Mouse (Mus musculus): ENCODE measurements around the gene Olfr631. TPM values are rescaled to one million over a fixed set of nuclear protein-coding genes. Genes with fewer than 3 reads are reported as not detected.

The Olfr631 gene
- not detected in 2 replicates for polyA plus RNA-seq (2014; fragmentation: Nextera tagmentation; extraction: Ambion mirVana)

- Histone ChIP-seq H3K9me3 (ENCODE audit: control insufficient read depth, low read length) (no peaks in the 10 kb centered on the region), H3K36me3 (ENCODE audit: control insufficient read depth, insufficient read depth, low read length) (no peaks in the 10 kb centered on the region), H3K27me3 (ENCODE audit: control insufficient read depth, insufficient read depth, low read length) (no peaks in the 10 kb centered on the region), H3K9ac (ENCODE audit: low read length) (no peak within 1 kb of the TSS), H3K4me2 (ENCODE audit: low read length) (no peak within 1 kb of the TSS), H3K27ac (replicated peaks in 1 of 2; ENCODE audit: control insufficient read depth in 1 of 2, insufficient read depth in 1 of 2, low read depth in 2 of 2, low read length in 2 of 2) (no peak within 1 kb of the TSS), H3K4me1 (ENCODE audit: control insufficient read depth in 2 of 2, insufficient read depth in 2 of 2, low read length in 2 of 2) (no peaks in the 10 kb centered on the region), H3K4me3 (ENCODE audit: control insufficient read depth in 1 of 2, insufficient read depth in 1 of 2, low read depth in 1 of 2, low read length in 2 of 2) (no peak within 1 kb of the TSS)
- ATAC-seq (ENCODE audit: insufficient number of reproducible peaks, insufficient read depth, low FRiP score, low read depth), result no peak
Observed at GRCm38 (mm10) chr7:103928525-103928924, at the start of gene Olfr631. Gene Olfr631, plus strand, starts transcription at chr7:103928825.

- no peak within 1 kb of the TSS for H3K27ac ChIP-seq (replicated peaks in 1 of 2; ENCODE audit: control insufficient read depth in 1 of 2, insufficient read depth in 1 of 2, low read depth in 2 of 2, low read length in 2 of 2)
- H3K4me2 ChIP-seq (ENCODE audit: low read length), result no peak within 1 kb of the TSS
- H3K36me3 ChIP-seq (ENCODE audit: control insufficient read depth, insufficient read depth, low read length), result no peaks in the 10 kb centered on the region
- 0 out of 2 replicates have a peak, but pooled peaks cover 4% of the 10 kb centered on the region for H3K9me3 ChIP-seq (ENCODE audit: control insufficient read depth, low read length)
- ATAC-seq (ENCODE audit: insufficient number of reproducible peaks, insufficient read depth, low FRiP score, low read depth), result no peak
- no peaks in the 10 kb centered on the region for H3K4me1 ChIP-seq (ENCODE audit: control insufficient read depth in 2 of 2, insufficient read depth in 2 of 2, low read length in 2 of 2)
- H3K9ac ChIP-seq (ENCODE audit: low read length), result no peak within 1 kb of the TSS
- H3K27me3 ChIP-seq (ENCODE audit: control insufficient read depth, insufficient read depth, low read length), result no peaks in the 10 kb centered on the region
- no peak within 1 kb of the TSS for H3K4me3 ChIP-seq (ENCODE audit: control insufficient read depth in 1 of 2, insufficient read depth in 1 of 2, low read depth in 1 of 2, low read length in 2 of 2)
Observed at GRCm38 (mm10) chr7:103886152-103886551, 42.5 kb upstream of the Olfr631 start, which contains the start of gene Olfr66. Gene Olfr66, minus strand, starts transcription at chr7:103886252.

- Histone ChIP-seq H3K4me2 (ENCODE audit: low read length) (no peak within 1 kb of the TSS), H3K9ac (ENCODE audit: low read length) (no peak within 1 kb of the TSS), H3K4me3 (ENCODE audit: control insufficient read depth in 1 of 2, insufficient read depth in 1 of 2, low read depth in 1 of 2, low read length in 2 of 2) (no peak within 1 kb of the TSS), H3K27ac (replicated peaks in 1 of 2; ENCODE audit: control insufficient read depth in 1 of 2, insufficient read depth in 1 of 2, low read depth in 2 of 2, low read length in 2 of 2) (no peak within 1 kb of the TSS), H3K4me1 (ENCODE audit: control insufficient read depth in 2 of 2, insufficient read depth in 2 of 2, low read length in 2 of 2) (no peaks in the 10 kb centered on the region), H3K27me3 (ENCODE audit: control insufficient read depth, insufficient read depth, low read length) (no peaks in the 10 kb centered on the region), H3K36me3 (ENCODE audit: control insufficient read depth, insufficient read depth, low read length) (no peaks in the 10 kb centered on the region), H3K9me3 (ENCODE audit: control insufficient read depth, low read length) (no peaks in the 10 kb centered on the region)
- WGBS, result 54% methylated on average over 1 of the region's 1 CpGs
- ATAC-seq (ENCODE audit: insufficient number of reproducible peaks, insufficient read depth, low FRiP score, low read depth), result no peak
Observed at GRCm38 (mm10) chr7:103894385-103894784, 34.2 kb upstream of the Olfr631 start, which contains the start of gene Olfr64. Gene Olfr64, minus strand, starts transcription at chr7:103894485.

GRCm38 (mm10) chr7:103903187-103903586 is 25.4 kb upstream of the Olfr631 start, which contains the start of gene Olfr65:
Gene Olfr65, plus strand, starts transcription at chr7:103903487.
- Histone ChIP-seq H3K9me3 (ENCODE audit: control insufficient read depth, low read length) (no peaks in the 10 kb centered on the region), H3K4me1 (ENCODE audit: control insufficient read depth in 2 of 2, insufficient read depth in 2 of 2, low read length in 2 of 2) (no peaks in the 10 kb centered on the region), H3K36me3 (ENCODE audit: control insufficient read depth, insufficient read depth, low read length) (no peaks in the 10 kb centered on the region), H3K4me3 (ENCODE audit: control insufficient read depth in 1 of 2, insufficient read depth in 1 of 2, low read depth in 1 of 2, low read length in 2 of 2) (no peak within 1 kb of the TSS), H3K27ac (replicated peaks in 1 of 2; ENCODE audit: control insufficient read depth in 1 of 2, insufficient read depth in 1 of 2, low read depth in 2 of 2, low read length in 2 of 2) (no peak within 1 kb of the TSS), H3K4me2 (ENCODE audit: low read length) (no peak within 1 kb of the TSS), H3K9ac (ENCODE audit: low read length) (no peak within 1 kb of the TSS), H3K27me3 (ENCODE audit: control insufficient read depth, insufficient read depth, low read length) (no peaks in the 10 kb centered on the region)
- no peak for ATAC-seq (ENCODE audit: insufficient number of reproducible peaks, insufficient read depth, low FRiP score, low read depth)
- 54% methylated on average over 2 of the region's 2 CpGs for WGBS

- ATAC-seq (ENCODE audit: insufficient number of reproducible peaks, insufficient read depth, low FRiP score, low read depth), result peak; percentile 73
- Histone ChIP-seq H3K9ac (ENCODE audit: low read length) (no peak overlapping the region), H3K9me3 (ENCODE audit: control insufficient read depth, low read length) (no peaks in the 10 kb centered on the region), H3K27ac (replicated peaks in 1 of 2; ENCODE audit: control insufficient read depth in 1 of 2, insufficient read depth in 1 of 2, low read depth in 2 of 2, low read length in 2 of 2) (no peak overlapping the region), H3K4me2 (ENCODE audit: low read length) (no peak overlapping the region), H3K4me3 (ENCODE audit: control insufficient read depth in 1 of 2, insufficient read depth in 1 of 2, low read depth in 1 of 2, low read length in 2 of 2) (no peak overlapping the region), H3K27me3 (ENCODE audit: control insufficient read depth, insufficient read depth, low read length) (no peaks in the 10 kb centered on the region), H3K4me1 (ENCODE audit: control insufficient read depth in 2 of 2, insufficient read depth in 2 of 2, low read length in 2 of 2) (no peaks in the 10 kb centered on the region), H3K36me3 (ENCODE audit: control insufficient read depth, insufficient read depth, low read length) (no peaks in the 10 kb centered on the region)
- 2% methylated on average over 3 of the region's 3 CpGs for WGBS
Observed at GRCm38 (mm10) chr7:103910047-103910446, 18.6 kb upstream of the Olfr631 start.

GRCm38 (mm10) chr7:103912969-103913511 is 15.6 kb upstream of the Olfr631 start:
- ATAC-seq (ENCODE audit: insufficient number of reproducible peaks, insufficient read depth, low FRiP score, low read depth), result no peak
- H3K9me3 ChIP-seq (ENCODE audit: control insufficient read depth, low read length), result no peaks in the 10 kb centered on the region
- H3K27me3 ChIP-seq (ENCODE audit: control insufficient read depth, insufficient read depth, low read length), result no peaks in the 10 kb centered on the region
- H3K4me2 ChIP-seq (ENCODE audit: low read length), result no peak overlapping the region
- H3K9ac ChIP-seq (ENCODE audit: low read length), result no peak overlapping the region
- H3K36me3 ChIP-seq (ENCODE audit: control insufficient read depth, insufficient read depth, low read length), result no peaks in the 10 kb centered on the region
- H3K27ac ChIP-seq (replicated peaks in 1 of 2; ENCODE audit: control insufficient read depth in 1 of 2, insufficient read depth in 1 of 2, low read depth in 2 of 2, low read length in 2 of 2), result no peak overlapping the region
- no peak overlapping the region for H3K4me3 ChIP-seq (ENCODE audit: control insufficient read depth in 1 of 2, insufficient read depth in 1 of 2, low read depth in 1 of 2, low read length in 2 of 2)
- WGBS, result 52% methylated on average over 8 of the region's 8 CpGs
- no peaks in the 10 kb centered on the region for H3K4me1 ChIP-seq (ENCODE audit: control insufficient read depth in 2 of 2, insufficient read depth in 2 of 2, low read length in 2 of 2)

GRCm38 (mm10) chr7:103915338-103915737 is 13.3 kb upstream of the Olfr631 start:
- Histone ChIP-seq H3K9ac (ENCODE audit: low read length) (no peak overlapping the region), H3K36me3 (ENCODE audit: control insufficient read depth, insufficient read depth, low read length) (no peaks in the 10 kb centered on the region), H3K4me1 (ENCODE audit: control insufficient read depth in 2 of 2, insufficient read depth in 2 of 2, low read length in 2 of 2) (no peaks in the 10 kb centered on the region), H3K27me3 (ENCODE audit: control insufficient read depth, insufficient read depth, low read length) (no peaks in the 10 kb centered on the region), H3K4me2 (ENCODE audit: low read length) (no peak overlapping the region), H3K9me3 (ENCODE audit: control insufficient read depth, low read length) (no peaks in the 10 kb centered on the region), H3K4me3 (ENCODE audit: control insufficient read depth in 1 of 2, insufficient read depth in 1 of 2, low read depth in 1 of 2, low read length in 2 of 2) (no peak overlapping the region), H3K27ac (replicated peaks in 1 of 2; ENCODE audit: control insufficient read depth in 1 of 2, insufficient read depth in 1 of 2, low read depth in 2 of 2, low read length in 2 of 2) (no peak overlapping the region)
- ATAC-seq (ENCODE audit: insufficient number of reproducible peaks, insufficient read depth, low FRiP score, low read depth), result no peak

- no peak within 1 kb of the TSS for H3K4me2 ChIP-seq (ENCODE audit: low read length)
- WGBS, result 49% methylated on average over 2 of the region's 2 CpGs
- H3K36me3 ChIP-seq (ENCODE audit: control insufficient read depth, insufficient read depth, low read length), result no peaks in the 10 kb centered on the region
- H3K27ac ChIP-seq (replicated peaks in 1 of 2; ENCODE audit: control insufficient read depth in 1 of 2, insufficient read depth in 1 of 2, low read depth in 2 of 2, low read length in 2 of 2), result no peak within 1 kb of the TSS
- H3K4me1 ChIP-seq (ENCODE audit: control insufficient read depth in 2 of 2, insufficient read depth in 2 of 2, low read length in 2 of 2), result no peaks in the 10 kb centered on the region
- H3K9ac ChIP-seq (ENCODE audit: low read length), result no peak within 1 kb of the TSS
- H3K4me3 ChIP-seq (ENCODE audit: control insufficient read depth in 1 of 2, insufficient read depth in 1 of 2, low read depth in 1 of 2, low read length in 2 of 2), result no peak within 1 kb of the TSS
- no peak for ATAC-seq (ENCODE audit: insufficient number of reproducible peaks, insufficient read depth, low FRiP score, low read depth)
- no peaks in the 10 kb centered on the region for H3K9me3 ChIP-seq (ENCODE audit: control insufficient read depth, low read length)
- no peaks in the 10 kb centered on the region for H3K27me3 ChIP-seq (ENCODE audit: control insufficient read depth, insufficient read depth, low read length)
Observed at GRCm38 (mm10) chr7:103934264-103934663, 5.6 kb downstream of the Olfr631 start, which contains the start of gene Olfr632. Gene Olfr632, plus strand, starts transcription at chr7:103934347.
